Mouse (Mus musculus): ENCODE results near the gene Actl6b. TPM values are rescaled to one million over a fixed set of nuclear protein-coding genes. Genes with fewer than 3 reads are reported as not detected.

Gene Actl6b
- polyA plus RNA-seq, 1 experiment from 2014 or later, result not detected

GRCm38 (mm10) chr5:137519691-137520550 lies 33.4 kb upstream of the Actl6b start:
- no peak for TF ChIP-seq CTCF (IDR thresholded peaks at IDR 0.05)
- DNase-seq (ENCODE audit: low read depth, low spot score) (no peak), ATAC-seq (no peak)
- in situ Hi-C loops (cut with MboI; ENCODE audit: low pct_unique_long_range_greater_than_20kb), result no loop called here
- ChIA-PET CTCF (interaction anchor here (2.7 kb wide), 1 partner anchor 10 kb away, joined by 17 read pairs; no protein-coding TSS in a partner anchor), POLR2A (interaction anchor here (3.2 kb wide), 1 partner anchor 10 kb away, joined by 9 read pairs; no protein-coding TSS in a partner anchor)
- H3K27me3 ChIP-seq, result no peaks in the 10 kb centered on the region

GRCm38 (mm10) chr5:137521861-137522260 lies 31.5 kb upstream of the Actl6b start:
- TF ChIP-seq CTCF (IDR thresholded peaks at IDR 0.05), result no peak
- ChIA-PET POLR2A (interaction anchor here (1.5 kb wide), 1 partner anchor 11 kb away, joined by 4 read pairs; no protein-coding TSS in a partner anchor), CTCF (interaction anchor here (1.3 to 3.6 kb wide), 2 partner anchors 9 to 19 kb away, joined by 4 to 17 read pairs; partner anchors contain the start of gene Pop7)
- in situ Hi-C loops (cut with MboI; ENCODE audit: low pct_unique_long_range_greater_than_20kb), result no loop called here
- no peak for DNase-seq (ENCODE audit: low read depth, low spot score)
- no peaks in the 10 kb centered on the region for H3K27me3 ChIP-seq
- ATAC-seq, result no peak

DNA sequence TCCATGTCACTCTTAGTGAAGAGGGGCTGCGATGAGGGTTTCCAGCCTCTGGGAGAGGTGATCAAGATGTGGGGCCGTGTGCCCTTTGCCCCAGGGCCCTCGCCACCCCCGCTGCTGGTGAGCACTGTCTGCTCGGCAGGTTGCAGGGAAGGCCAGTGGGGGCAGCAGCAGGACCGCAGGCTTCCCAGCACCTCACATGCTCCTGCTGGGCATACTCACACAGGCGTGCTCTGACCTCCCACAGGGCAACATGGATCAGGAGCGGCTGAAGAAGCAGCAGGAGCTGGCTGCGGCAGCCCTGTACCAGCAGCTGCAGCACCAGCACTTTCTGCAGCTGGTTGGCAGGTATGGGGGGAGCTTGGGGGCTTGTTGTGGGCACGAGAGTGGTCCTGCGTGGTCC lies 30.6 kb upstream of the Actl6b start:
- in situ Hi-C loops (cut with MboI; ENCODE audit: low pct_unique_long_range_greater_than_20kb), result no loop called here
- ATAC-seq, result no peak
- CTCF ChIA-PET, result interaction anchor here (0.7 to 3.6 kb wide), 2 partner anchors 10 to 12 kb away, joined by 3 to 17 read pairs; no protein-coding TSS in a partner anchor
- DNase-seq (ENCODE audit: low read depth, low spot score), result no peak
- POLR2A ChIA-PET, result interaction anchor here (1.1 to 2.4 kb wide), 2 partner anchors 9 to 11 kb away, joined by 3 to 12 read pairs; no protein-coding TSS in a partner anchor
- no peaks in the 10 kb centered on the region for H3K27me3 ChIP-seq
- TF ChIP-seq CTCF (IDR thresholded peaks at IDR 0.05), result no peak

GRCm38 (mm10) chr5:137523396-137524250 lies 29.7 kb upstream of the Actl6b start:
- ATAC-seq, result no peak
- ChIA-PET CTCF (interaction anchor here (0.7 to 3.6 kb wide), 2 partner anchors 11 to 13 kb away, joined by 3 to 17 read pairs; no protein-coding TSS in a partner anchor), POLR2A (interaction anchor here (1.1 to 2.4 kb wide), 2 partner anchors 8 to 12 kb away, joined by 3 to 12 read pairs; no protein-coding TSS in a partner anchor)
- in situ Hi-C loops (cut with MboI; ENCODE audit: low pct_unique_long_range_greater_than_20kb), result no loop called here
- no peaks in the 10 kb centered on the region for H3K27me3 ChIP-seq
- DNase-seq (ENCODE audit: low read depth, low spot score), result no peak
- no peak for TF ChIP-seq CTCF (IDR thresholded peaks at IDR 0.05)

DNA sequence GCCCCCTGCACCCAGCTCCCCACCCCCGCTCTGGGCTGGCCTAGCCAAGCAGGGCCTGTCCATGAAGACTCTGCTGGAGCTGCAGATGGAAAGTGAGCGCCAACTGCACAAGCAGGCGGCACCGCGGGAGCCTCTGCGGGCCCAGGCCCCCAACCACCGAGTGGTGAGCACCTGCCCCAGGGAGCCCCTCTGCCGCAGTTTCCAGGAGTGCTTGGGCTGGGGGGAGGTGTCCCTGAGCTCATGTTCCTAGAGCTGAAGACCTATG lies 29.1 kb upstream of the Actl6b start:
- DNase-seq (ENCODE audit: low read depth, low spot score) (no peak), ATAC-seq (no peak)
- TF ChIP-seq CTCF (IDR thresholded peaks at IDR 0.05), result no peak
- ChIA-PET POLR2A (interaction anchor here (2.4 kb wide), 1 partner anchor 8 kb away, joined by 12 read pairs; no protein-coding TSS in a partner anchor), CTCF (interaction anchor here (3.6 kb wide), 1 partner anchor 11 kb away, joined by 17 read pairs; no protein-coding TSS in a partner anchor)
- H3K27me3 ChIP-seq, result no peaks in the 10 kb centered on the region
- in situ Hi-C loops (cut with MboI; ENCODE audit: low pct_unique_long_range_greater_than_20kb), result no loop called here

GRCm38 (mm10) chr5:137524671-137525070 lies 28.6 kb upstream of the Actl6b start:
- ChIA-PET CTCF (interaction anchor here (3.6 kb wide), 1 partner anchor 12 kb away, joined by 17 read pairs; no protein-coding TSS in a partner anchor), POLR2A (interaction anchor here (2.4 kb wide), 1 partner anchor 7 kb away, joined by 12 read pairs; no protein-coding TSS in a partner anchor)
- in situ Hi-C loops (cut with MboI; ENCODE audit: low pct_unique_long_range_greater_than_20kb), result no loop called here
- no peak for TF ChIP-seq CTCF (IDR thresholded peaks at IDR 0.05)
- DNase-seq (ENCODE audit: low read depth, low spot score) (no peak), ATAC-seq (no peak)
- no peaks in the 10 kb centered on the region for H3K27me3 ChIP-seq

- ATAC-seq (no peak), DNase-seq (ENCODE audit: low read depth, low spot score) (no peak)
- CTCF ChIA-PET, result interaction anchor here (1.3 to 1.7 kb wide), 3 partner anchors 9 to 13 kb away, joined by 3 to 5 read pairs (median 5); no protein-coding TSS in a partner anchor
- in situ Hi-C loops (cut with MboI; ENCODE audit: low pct_unique_long_range_greater_than_20kb), result no loop called here
- no peaks in the 10 kb centered on the region for H3K27me3 ChIP-seq
- TF ChIP-seq CTCF (IDR thresholded peaks at IDR 0.05), result no peak
- POLR2A ChIA-PET, result interaction anchor here (1.0 to 1.1 kb wide), 2 partner anchors 13 to 14 kb away, joined by 3 to 4 read pairs; no protein-coding TSS in a partner anchor
Measured at GRCm38 (mm10) chr5:137525511-137525910, 27.8 kb upstream of the Actl6b start.

DNA sequence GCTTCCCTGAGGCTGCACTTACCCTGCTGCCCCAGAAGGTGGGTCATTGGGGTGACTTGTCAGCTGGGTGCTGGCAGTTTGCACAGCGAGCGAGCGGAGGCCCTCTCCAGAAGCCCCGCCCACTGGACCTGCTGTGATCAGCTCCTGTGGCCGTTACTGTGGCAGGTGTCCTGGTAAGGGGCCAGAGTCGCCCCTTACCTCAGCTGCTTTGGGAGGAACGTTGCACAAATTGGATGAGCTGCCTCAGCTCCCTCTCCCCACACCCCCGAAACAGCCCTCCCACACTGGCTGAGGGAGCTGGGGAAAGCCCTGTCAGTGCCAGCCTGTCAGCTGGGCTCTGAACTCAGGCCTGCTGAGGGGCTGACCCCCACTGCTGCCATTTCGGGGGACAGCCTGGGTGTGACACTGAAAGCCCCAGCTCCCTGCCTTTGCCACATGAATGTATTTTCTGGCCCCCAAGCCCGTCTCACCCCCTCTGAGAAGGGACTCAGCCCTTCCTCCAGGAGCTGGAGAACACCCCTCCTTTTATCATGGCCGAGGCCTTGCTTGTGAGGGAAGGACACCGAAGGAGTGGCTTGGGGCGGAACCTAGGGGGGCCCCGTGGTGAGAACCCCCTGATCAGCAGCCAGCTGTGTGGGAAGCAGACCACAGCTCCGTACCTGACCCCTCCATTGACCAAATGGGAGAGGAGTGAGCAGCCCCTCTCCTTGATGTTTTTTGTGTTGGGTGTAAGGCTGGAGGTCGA lies 27.0 kb upstream of the Actl6b start:
- ATAC-seq, result no peak
- ChIA-PET CTCF (interaction anchor here (0.6 to 1.7 kb wide), 4 partner anchors 10 to 223 kb away, joined by 3 to 5 read pairs (median 4); no protein-coding TSS in a partner anchor), POLR2A (interaction anchor here (1.0 to 1.6 kb wide), 4 partner anchors 9 to 85 kb away, joined by 3 to 4 read pairs (median 4); no protein-coding TSS in a partner anchor)
- in situ Hi-C loops (cut with MboI; ENCODE audit: low pct_unique_long_range_greater_than_20kb), result no loop called here
- H3K27me3 ChIP-seq, result no peaks in the 10 kb centered on the region
- no peak for TF ChIP-seq CTCF (IDR thresholded peaks at IDR 0.05)
- no peak for DNase-seq (ENCODE audit: low read depth, low spot score)

GRCm38 (mm10) chr5:137527413-137527812 lies 25.9 kb upstream of the Actl6b start:
- POLR2A ChIA-PET, result interaction anchor here (1.1 to 1.6 kb wide), 2 partner anchors 9 to 11 kb away, joined by 3 to 4 read pairs; partner anchors contain the start of gene Gigyf1
- in situ Hi-C loops (cut with MboI; ENCODE audit: low pct_unique_long_range_greater_than_20kb), result no loop called here
- ATAC-seq, result no peak
- TF ChIP-seq CTCF (IDR thresholded peaks at IDR 0.05), result no peak
- no peak for DNase-seq (ENCODE audit: low read depth, low spot score)
- CTCF ChIA-PET, result no interaction called here
- H3K27me3 ChIP-seq, result no peaks in the 10 kb centered on the region
